Mouse (Mus musculus): ENCODE measurements around the gene Dcpp2.
"Not testable (repeated sequence)": the region's sequence is repeated elsewhere in the genome, so short reads cannot be mapped to it uniquely, and the experiment has no call there.

The Dcpp2 gene

DNA sequence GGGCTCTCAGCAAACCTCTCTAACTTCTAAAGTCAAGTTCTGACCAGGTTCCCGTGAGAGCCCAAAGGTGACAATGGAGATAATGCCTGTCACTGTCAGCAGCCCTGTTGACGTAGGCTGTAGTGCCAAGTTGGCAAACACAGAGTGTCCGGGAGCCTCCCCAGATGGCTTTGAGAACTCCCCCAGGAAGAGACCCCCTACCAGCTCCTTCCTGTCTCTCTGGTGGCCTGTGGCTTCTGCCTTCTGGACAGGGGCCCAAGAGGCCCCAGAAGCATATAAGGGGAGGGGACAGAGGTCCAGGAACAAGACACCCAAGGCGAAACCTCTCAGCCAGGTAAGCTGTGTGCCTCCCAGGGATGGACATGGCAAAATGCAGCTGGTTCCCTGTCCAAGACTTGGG lies at the start of gene Dcpp2, which contains the start of gene Dcpp1:
Dcpp2 (plus strand) TSS at position 305 of the 400 bp plus-strand sequence.
Dcpp1 (plus strand) TSS at position 301 of the 400 bp plus-strand sequence.
- DNase-seq (ENCODE audit: low spot score), result not testable (repeated sequence)

DNA sequence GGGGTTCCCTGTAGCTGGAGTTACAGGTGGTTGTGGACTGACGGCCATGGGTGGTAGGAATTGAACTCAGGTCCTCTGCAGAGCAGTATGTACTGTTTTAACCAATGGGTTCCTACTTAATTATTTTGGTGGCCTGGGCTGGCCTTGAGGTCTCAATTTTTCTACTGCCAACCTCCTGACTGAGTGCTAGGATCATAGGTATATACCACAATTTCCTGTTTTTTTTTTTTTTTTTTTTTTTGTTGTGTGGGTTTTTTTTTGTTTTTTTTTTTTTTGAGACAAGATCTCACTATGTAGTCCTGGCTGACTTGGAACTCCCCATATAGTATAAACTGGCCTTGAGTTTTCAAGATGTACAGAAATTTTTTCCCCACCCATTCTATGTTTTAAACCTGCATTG lies 49.5 kb upstream of the Dcpp2 start:
- DNase-seq (ENCODE audit: low spot score), result no peak

DNA sequence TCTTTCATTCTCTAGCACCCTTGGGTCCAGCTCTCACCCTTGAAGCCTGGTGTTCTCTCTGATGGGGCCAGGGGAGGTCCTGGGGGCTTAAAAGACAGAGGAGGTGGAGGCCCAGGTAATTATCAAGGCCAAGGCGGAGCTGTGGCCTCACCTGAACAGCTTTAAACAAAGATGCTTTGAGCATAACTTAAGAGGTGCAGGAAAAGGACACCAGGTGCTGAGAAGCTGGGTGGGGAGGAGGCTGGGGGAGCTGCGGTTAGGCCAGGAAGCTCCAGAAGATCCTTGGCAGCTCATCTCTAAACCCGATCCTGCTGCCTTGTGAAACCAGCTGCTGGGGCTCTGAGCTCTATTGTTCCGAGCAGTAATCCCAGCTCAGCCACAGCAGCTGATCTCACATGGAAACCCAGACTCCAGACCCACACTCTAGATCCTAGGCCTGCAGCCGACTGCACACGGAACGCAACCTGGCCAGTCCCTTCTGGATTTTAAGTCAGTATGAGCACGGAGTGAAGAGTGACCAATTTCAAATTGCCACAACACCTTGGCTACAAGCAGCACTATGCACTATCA lies 44.6 kb upstream of the Dcpp2 start, which contains the start of gene Prss33:
Prss33 (minus strand) TSS at position 51 of the 570 bp plus-strand sequence.
- DNase-seq (ENCODE audit: low spot score), result no peak

DNA sequence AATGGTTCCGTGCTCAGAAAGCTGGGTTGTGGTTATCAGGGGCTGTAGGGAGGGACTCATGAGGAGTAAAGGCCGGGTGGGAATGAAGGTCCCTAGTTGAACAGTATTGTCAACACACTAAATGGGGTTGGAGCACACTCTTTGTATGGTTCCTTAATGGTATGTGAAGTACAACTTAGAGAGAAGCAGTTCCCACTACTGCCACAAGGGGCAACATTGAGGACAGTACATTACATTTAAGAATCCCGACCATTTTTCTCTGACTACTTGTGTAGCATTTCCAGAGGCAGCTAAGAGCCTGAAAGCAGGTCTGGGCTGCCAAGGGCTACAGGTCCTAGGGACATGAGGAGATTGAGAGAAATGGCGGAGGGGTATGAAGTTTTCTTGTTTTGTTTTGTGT lies 39.5 kb upstream of the Dcpp2 start:
- DNase-seq (ENCODE audit: low spot score), result peak; percentile 40

DNA sequence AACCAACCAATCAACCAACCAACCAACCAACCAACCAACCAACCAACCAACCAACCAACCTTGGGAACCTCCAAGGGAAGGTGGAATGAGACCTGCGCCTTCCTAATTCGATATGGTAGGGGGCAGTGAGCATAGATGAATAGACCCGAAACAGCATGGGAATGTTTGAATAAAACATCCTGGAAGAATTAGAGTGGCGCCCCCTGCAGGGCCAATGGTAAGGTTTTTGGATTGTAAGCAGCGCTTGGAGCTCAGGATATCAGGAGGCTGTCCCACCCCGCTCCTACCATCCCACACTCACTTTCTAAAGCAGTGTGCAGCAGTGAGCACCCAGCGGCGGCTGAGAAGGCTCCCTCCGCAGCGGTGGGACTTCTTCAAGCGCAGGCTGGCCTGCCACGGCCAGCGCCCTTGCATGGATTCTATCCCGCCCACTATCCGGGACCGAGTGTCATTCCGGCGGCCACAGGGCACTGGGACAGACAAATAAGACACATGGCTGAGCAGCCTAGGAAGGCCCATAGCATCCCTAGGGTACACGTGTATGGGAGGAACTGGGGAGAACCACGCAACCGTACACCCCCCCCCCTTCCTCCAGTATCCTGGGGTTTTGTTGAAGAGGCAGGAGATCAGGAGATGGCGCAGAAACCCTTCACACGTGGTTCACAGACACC lies 37.4 kb upstream of the Dcpp2 start:
- DNase-seq (ENCODE audit: low spot score), result no peak

DNA sequence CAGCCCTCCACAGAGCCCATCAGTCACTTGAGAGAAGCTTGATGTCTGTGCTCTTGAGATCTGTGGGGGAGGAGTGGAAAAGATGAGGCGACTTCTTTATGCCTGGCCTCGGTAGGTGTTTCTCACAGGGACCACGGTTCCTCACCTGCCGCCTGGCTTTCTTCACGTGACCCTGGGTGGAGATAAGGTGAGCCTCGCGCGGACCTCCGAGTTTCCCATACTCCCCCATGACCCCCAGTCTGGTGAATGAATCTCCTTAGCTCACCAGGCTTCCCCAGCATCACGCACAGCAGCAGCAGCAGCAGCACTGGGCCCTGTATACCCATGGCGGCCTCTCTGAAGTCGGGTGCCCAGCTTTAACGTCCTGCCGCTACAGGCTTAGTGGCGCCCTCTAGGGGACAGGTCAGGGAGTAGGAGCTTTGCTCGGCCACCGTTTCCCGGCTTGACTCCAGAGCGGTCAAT lies 36.8 kb upstream of the Dcpp2 start, which contains the start of the genes Prss32 and Prss41:
Prss32 (plus strand) TSS at position 44 of the 462 bp plus-strand sequence.
Prss41 (minus strand) TSS at position 361 of the 462 bp plus-strand sequence.
- DNase-seq (ENCODE audit: low spot score), result peak; percentile 42

DNA sequence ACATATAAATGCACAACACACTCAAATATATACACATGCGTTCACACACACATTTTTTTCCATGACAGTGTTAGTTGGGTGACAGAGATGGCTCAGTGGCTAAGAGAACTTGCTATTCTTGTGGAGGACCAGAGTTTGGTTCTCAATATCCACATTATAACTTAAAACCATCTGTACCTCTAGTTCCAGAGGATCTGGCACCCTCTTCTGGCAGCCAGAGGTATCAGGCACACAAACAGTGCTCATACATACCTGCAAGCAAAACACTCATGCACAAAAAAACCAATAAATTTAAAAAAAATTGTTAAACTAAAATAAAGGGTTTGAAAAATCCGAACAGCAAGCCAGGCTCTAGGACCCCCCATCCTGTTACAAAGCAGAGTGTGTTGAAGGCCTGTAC lies 30.7 kb upstream of the Dcpp2 start:
- no peak for DNase-seq (ENCODE audit: low spot score)

DNA sequence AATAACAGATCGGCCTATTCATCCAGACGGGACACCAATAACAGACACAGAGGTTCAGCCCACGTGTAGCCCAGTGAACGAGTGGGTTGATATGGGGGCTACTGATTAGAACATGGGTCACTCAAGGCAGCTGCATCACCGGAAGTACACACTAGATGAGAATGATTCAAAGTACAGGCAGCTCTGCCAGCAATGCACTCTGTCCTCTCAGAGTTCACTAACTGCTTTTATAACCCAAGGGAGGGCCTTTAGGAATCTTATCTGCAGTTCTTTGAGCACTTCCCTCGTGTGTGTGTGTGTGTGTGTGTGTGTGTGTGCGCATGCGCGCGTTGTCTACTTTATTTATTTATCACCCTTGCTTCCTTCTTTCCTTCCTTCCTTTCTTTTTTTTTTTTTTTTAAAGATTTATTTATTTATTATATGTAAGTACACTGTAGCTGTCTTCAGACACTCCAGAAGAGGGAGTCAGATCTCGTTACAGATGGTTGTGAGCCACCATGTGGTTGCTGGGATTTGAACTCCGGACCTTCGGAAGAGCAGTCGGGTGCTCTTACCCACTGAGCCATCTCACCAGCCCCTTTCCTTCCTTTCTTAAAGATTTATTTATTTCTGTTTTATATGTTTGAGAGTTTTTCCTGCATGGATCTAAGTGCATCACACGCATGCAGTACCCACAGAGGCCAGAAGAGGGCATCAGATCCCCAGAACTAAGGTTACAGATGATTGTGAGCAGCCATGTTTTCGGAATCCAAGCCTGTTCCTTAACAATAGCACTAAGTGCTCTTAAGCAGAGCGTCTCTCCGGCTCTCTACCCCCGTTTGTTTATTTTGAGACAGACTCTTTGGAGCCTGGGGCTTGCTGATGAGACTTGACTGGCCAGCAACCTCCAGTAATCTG lies 29.6 kb upstream of the Dcpp2 start:
- DNase-seq (ENCODE audit: low spot score), result peak; percentile 69

DNA sequence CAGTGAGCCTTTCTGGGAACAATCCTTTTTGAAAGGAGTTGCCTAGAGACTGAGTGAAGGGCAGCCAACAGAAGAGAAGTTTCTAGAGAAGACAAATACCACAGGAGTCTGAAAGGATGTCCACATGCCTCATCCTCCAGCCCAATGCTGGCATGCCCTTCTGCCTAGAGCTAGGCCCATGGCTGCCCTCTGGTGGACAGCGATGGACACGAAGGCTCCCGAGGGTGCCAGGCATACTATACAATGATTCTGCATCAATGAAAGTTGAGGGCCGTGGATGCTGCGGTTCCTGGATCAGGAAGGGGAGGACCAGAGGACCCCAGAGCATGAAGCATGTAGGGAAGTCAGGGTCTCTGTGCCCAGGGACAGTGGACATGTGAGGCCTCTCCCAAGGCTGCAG lies 27.4 kb upstream of the Dcpp2 start:
- DNase-seq (ENCODE audit: low spot score), result peak; percentile 44

DNA sequence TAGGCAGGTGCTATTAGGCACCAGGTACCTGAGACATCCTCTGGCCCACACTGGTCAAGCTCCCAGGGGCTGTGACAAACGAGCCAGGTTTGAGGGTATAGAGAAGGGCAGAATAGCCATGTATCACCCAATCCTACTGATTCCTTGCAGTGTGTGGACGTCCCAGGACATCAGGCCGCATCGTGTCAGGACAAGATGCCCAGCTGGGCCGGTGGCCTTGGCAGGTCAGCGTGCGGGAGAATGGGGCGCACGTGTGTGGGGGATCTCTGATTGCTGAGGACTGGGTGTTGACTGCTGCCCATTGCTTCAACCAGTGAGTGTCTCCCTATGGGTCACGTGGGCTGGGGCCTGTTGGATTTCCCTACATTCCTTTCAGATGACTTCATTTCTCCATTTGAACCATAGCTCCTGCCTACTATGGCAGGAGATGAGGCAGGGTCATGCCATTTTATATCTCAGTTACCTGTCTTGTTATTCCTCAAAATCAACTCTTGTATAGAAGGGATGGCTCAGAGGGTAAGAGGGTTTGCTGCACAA lies 26.4 kb upstream of the Dcpp2 start:
- DNase-seq (ENCODE audit: low spot score), result no peak

DNA sequence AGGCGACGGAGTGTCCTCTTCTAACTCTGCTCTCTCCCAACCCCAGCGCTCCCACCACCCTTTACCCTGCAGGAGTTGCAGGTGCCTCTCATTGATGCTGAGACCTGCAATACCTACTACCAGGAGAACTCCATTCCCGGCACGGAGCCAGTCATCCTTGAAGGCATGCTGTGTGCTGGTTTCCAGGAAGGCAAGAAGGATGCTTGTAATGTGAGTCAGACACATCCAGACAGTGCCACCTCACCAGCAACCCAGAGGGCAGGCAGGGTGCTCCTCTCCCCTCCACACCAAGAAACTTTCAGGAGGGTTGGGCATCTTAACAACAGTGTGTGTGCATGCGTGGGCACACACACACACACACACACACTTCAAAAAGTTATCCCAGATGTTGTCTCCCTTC lies 23.5 kb upstream of the Dcpp2 start:
- peak; percentile 42 for DNase-seq (ENCODE audit: low spot score)

DNA sequence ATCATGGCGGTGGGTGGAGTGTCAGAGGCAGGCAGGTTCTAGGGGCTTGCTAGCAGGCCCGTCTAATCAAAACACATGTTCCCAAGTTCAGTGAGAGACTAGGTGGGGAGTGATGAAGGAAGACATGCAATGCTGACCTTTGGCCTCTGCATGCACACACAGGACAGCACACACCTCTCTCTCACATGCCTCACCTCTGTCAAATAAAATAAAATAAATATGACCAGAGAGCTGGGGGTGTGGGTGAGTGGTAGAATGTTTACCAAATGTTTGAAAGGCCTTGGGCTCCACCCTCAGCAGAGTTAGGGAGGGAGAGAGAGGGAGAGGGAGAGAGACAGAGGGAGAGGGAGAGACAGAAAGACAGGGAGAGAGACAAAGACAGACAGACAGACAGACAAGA lies 22.8 kb upstream of the Dcpp2 start:
- DNase-seq (ENCODE audit: low spot score), result no peak

DNA sequence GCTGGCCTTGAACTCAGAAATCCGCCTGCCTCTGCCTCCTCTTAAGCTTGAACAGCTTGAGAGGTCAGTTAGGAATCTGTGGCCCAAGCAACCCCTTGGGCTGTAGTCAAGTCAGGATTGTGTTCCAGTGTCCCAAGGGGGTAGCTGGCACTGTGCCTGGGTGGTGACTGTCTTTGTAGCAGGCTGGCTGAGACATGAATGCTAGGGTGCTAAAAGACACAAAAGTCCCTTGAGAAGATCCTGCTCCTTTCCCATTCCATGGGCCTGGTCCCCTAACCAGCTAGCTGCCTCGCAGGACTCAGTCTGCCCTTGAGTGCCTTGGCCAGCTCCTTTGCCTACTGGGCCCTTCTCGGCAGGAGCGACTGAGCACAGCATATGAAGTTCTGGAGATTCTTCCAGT lies 17.8 kb upstream of the Dcpp2 start:
- no peak for DNase-seq (ENCODE audit: low spot score)

DNA sequence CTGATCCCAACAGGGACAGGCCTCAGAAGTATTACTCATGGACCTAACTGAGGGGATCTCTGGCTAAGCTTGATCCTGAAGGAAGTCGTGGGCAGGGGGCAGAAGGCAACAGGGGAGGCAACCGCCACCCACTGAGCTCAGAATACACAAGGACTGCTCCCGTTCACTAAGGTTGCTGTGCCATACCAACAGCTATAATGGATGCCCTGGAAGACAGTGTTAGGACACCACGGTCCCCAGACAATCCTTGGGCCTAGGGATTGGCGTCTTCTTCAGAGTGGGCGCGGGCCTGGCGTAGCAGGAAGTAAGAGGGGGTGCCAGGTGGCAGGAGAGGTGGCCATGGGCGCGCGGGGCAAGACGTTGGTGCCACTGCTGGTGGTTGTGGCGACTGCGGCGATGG lies 12.9 kb upstream of the Dcpp2 start, which contains the start of gene Prss21:
Prss21 (plus strand) TSS at position 301 of the 400 bp plus-strand sequence.
- DNase-seq (ENCODE audit: low spot score), result no peak

DNA sequence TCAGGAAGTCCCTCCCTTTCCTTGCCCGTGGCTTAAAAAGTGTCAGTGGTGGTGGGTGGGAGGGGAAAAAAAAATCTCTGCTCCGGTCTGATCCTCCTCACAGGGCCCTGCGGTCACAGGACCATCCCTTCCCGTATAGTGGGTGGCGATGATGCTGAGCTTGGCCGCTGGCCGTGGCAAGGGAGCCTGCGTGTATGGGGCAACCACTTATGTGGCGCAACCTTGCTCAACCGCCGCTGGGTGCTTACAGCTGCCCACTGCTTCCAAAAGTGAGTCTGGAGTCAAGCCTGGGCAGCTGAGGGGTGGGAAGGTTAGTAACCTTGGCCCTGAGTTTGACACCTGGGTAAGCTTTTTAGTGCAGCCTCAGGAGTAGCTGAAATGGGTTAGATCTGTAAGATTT lies 12.2 kb upstream of the Dcpp2 start:
- DNase-seq (ENCODE audit: low spot score), result no peak

DNA sequence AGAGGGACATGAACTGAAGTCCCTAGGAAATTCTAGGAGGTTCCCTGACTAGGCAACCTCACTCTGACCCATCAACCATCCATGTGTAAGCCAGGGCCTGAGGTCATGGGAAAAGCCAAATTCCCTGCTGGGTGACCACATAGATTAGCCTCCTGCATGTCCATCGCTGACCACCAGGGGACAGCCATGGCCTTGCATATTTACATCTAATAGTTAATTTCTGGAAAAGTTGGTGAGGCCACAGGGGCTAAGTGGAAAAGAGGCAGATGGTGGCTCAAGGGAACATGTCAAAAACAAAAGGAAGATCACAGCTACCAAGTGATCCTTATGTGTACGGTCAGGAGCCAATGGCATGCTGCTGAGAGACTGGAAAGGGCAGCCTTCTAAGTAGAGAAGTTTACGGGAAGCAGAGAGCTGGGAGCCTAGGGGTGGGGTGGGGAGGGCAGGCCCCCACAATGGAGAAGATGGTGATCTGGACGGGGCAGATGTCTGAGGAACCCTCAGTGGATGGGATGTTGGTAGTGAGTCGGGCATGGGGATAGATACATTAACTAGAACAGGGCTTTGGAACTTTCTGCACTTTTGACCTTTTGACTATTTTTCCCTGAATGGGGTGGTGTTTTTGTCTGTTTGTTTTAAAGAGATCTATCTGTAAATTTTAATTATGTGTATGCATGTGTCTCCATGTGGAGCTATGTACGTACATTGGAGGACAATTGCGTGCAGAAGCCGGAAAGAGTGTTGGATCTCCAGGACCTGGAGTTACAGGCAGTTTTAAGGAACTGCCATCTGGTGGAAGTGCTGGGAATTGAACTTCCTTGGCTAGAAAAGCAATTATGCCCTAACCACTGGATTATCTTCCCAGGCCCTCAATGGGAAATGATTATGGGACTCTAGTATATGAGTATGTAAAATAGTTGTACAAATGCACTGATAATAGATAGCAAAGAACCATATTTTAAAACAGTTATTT lies 6.5 kb upstream of the Dcpp2 start:
- DNase-seq (ENCODE audit: low spot score), result peak; percentile 49

DNA sequence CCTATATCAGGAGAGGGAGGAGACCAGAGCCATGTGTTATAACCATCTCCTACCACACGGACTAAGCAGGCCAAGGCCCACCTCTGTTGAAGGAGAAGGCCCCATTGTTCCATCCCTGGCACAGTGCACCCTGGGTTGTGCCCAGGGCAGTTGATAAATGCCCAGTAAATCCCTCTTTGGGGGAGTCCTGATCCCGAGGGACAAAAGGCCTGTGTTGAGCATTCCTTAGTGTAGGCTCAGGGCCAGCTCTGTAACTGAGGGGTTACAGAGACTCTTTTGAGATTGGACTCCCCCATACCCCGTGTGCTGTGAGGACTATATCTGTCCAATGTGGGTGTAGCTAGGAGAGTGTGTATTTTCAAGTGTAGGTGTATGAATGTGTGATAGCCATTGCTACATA lies 3.9 kb upstream of the Dcpp2 start:
- no peak for DNase-seq (ENCODE audit: low spot score)

DNA sequence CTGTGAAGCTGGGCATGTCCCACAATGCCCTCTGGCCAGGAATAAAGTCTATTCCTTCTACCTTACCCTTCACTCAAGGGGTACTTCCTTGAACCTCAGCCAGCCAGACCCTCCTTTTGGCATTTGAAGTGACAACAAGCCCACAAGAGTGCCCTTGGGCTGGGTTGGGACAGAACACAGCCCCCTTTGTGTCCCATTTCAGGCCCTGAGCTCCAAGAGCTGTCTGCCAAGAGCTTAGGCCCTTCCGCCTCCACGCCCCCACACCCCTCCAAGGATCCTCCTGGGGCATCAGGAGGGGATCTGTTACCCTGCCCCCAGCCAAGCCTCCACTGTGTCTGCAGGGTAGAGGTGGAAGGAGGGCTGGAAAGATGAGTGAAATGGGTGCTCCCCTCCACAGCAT lies 3.5 kb upstream of the Dcpp2 start:
- DNase-seq (ENCODE audit: low spot score), result no peak

DNA sequence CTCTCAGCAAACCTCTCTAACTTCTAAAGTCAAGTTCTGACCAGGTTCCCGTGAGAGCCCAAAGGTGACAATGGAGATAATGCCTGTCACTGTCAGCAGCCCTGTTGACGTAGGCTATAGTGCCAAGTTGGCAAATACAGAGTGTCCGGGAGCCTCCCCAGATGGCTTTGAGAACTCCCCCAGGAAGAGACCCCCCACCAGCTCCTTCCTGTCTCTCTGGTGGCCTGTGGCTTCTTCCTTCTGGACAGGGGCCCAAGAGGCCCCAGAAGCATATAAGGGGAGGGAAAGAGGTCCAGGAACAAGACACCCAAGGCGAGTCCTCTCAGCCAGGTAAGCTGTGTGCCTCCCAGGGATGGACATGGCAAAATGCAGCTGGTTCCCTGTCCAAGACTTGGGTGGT lies 36.5 kb downstream of the Dcpp2 start, which contains the start of gene Dcpp3:
Dcpp3 (plus strand) TSS at position 301 of the 400 bp plus-strand sequence.
- DNase-seq (ENCODE audit: low spot score), result not testable (repeated sequence)

DNA sequence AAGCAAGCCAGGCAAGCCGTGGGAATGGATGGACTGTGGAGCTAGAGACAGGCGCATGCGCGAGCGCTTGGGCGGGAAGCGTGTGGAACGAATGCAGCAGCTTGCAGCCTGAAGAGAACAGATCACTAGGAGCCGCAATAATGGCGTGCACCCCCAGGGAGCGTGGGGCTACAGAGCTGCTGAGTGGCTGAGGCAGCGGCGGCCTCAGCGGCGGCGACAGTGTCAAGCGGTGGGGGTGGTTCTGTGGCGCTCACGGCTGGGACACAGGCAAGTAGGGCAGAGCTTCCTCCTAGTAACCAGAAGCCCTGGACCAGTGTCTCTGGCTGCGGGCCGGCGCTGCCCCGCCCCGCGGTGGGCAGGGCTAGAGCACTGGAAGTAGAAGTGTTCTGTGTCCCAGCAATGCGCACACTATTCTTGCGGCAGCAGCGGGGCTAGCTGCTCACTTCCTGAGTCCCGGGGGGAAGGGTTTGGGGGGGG lies 43.9 kb downstream of the Dcpp2 start:
- peak; percentile 85 for DNase-seq (ENCODE audit: low spot score)

DNA sequence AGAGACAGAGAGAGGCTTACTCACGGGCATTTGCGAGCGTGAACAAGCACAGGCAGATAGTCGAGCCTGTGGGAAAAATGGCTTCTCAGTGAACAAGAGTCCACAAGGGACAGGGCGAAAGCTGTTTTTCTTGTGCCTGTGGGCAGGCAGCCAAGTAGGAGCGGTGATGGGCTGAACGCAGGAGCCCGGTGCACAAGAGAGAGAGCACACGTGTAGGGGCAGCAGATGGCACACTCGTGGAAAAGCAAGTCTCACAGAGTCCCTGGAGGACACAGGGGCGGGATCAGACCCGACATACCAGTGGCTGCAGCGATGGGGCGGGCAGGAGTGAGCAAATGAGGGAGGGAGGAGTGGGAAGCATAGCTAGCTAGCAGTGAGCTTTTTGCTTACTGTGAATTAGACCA lies 44.4 kb downstream of the Dcpp2 start:
- DNase-seq (ENCODE audit: low spot score), result peak; percentile 68

Measured in urinary bladder, postnatal 25 days (tissue).